Mouse (Mus musculus) kidney, adult 2 months (tissue): ENCODE measurements around the gene Yap1.

ENCODE experiments used
- CTCF ChIP-seq: fragments of 200-500 bp; conservative IDR thresholded peaks from 2 replicates; pipeline ENCODE4 v1.5.1; 2011; ENCODE audit warnings: low read depth, mild to moderate bottlenecking, control low read depth, low read length, moderate library complexity, mixed read lengths; ENCODE audit not compliant: insufficient read depth, insufficient read length
- POLR2A ChIP-seq: fragments of 200-500 bp; IDR thresholded peaks from one replicate; pipeline ENCODE4 v1.6.1; 2011; ENCODE audit warnings: low read depth, low read length, control low read depth

DNA sequence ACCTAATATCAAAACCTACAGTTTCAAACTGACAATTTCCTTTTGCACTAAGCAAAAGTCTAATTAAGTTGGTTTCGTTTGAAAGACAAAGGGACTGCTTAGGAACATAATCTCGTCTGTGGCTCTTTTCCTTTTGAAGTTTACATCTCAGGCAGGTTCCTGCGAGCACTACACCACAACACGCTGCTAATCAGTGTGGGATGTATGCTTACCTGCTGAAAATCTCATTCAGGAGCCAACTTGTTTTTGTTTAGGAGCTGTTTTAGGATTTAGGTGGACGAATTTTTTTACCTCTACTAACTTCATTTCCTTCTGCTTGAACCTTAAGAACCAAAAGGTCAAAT lies 38.6 kb upstream of the Yap1 start:
- TF ChIP-seq CTCF (no peak), POLR2A (no peak)
